Mouse (Mus musculus): ENCODE measurements around the gene Rmnd5b. TPM values are rescaled to one million over a fixed set of nuclear protein-coding genes. Genes with fewer than 3 reads are reported as not detected.

Rmnd5b gene
- total RNA-seq, 2 experiments from 2014 or later: 24.1 to 25.4 TPM

Other genes starting within 250 kb of the Rmnd5b start
- 10 to 100 TPM; 10.5 to 12.1 TPM for gene Phykpl, start 51.1 kb downstream of the Rmnd5b start, total RNA-seq (2021)
- 100 to 1,000 TPM; 237 to 257 TPM for gene Hnrnpab, start 29.0 kb downstream of the Rmnd5b start, total RNA-seq (2021)
- 10 to 100 TPM; 30.5 to 30.9 TPM for gene Nhp2, start 16.2 kb downstream of the Rmnd5b start, total RNA-seq (2021)
- 10 to 100 TPM; 35.0 to 40.5 TPM for gene N4bp3, start 14.9 kb upstream of the Rmnd5b start, total RNA-seq (2021)
- gene D930048N14Rik, start 15.1 kb upstream of the Rmnd5b start, total RNA-seq (2021): 1 to 10 TPM; 1.4 to 2.1 TPM
- 10 to 100 TPM; 27.5 to 30.1 TPM for gene 0610009B22Rik, start 53.0 kb upstream of the Rmnd5b start, total RNA-seq (2021)
- 10 to 100 TPM; 22.4 to 22.8 TPM for gene Sec24a, start 127.7 kb upstream of the Rmnd5b start, total RNA-seq (2021)
- 10 to 100 TPM; 94.0 to 96.2 TPM for gene Sar1b, start 127.8 kb upstream of the Rmnd5b start, total RNA-seq (2021)
- gene Jade2, start 221.8 kb upstream of the Rmnd5b start, total RNA-seq (2021): 1 to 10 TPM; 3.5 to 6.6 TPM

Measured in heart, postnatal 10 days (tissue).